Mouse (Mus musculus): ENCODE measurements around the gene Mxd3.

Mxd3 gene

GRCm38 (mm10) chr13:55330567-55331400, 1.2 kb upstream of the Mxd3 start:
- DNase-seq, result no peak

- DNase-seq, result peak; percentile 59
Observed at GRCm38 (mm10) chr13:55329109-55329682, 427 bp downstream of the Mxd3 start.

GRCm38 (mm10) chr13:55328641-55329040, 982 bp downstream of the Mxd3 start:
- DNase-seq, result no peak

- no peak for DNase-seq
Observed at GRCm38 (mm10) chr13:55328171-55328570, 1.5 kb downstream of the Mxd3 start.

GRCm38 (mm10) chr13:55327633-55328032, 2.0 kb downstream of the Mxd3 start:
- DNase-seq, result peak; percentile 84

- no peak for DNase-seq
Observed at GRCm38 (mm10) chr13:55327169-55327568, 2.5 kb downstream of the Mxd3 start.

GRCm38 (mm10) chr13:55325596-55325995, 4.0 kb downstream of the Mxd3 start:
- no peak for DNase-seq

GRCm38 (mm10) chr13:55322130-55322825, 7.3 kb downstream of the Mxd3 start:
- DNase-seq, result peak; percentile 58

GRCm38 (mm10) chr13:55321434-55322129, 8.0 kb downstream of the Mxd3 start, which contains the start of gene Rab24:
TSS of gene Rab24 (minus strand) at chr13:55321946.
- DNase-seq, result peak; percentile 88

- DNase-seq, result peak; percentile 60
Observed at GRCm38 (mm10) chr13:55319931-55320533, 9.6 kb downstream of the Mxd3 start, which contains the start of gene Prelid1. TSS of gene Prelid1 (plus strand) at chr13:55320500.

GRCm38 (mm10) chr13:55318351-55318750, 11.3 kb downstream of the Mxd3 start:
- DNase-seq, result no peak

GRCm38 (mm10) chr13:55314891-55315412, 14.7 kb downstream of the Mxd3 start:
- DNase-seq, result no peak

- DNase-seq, result no peak
Observed at GRCm38 (mm10) chr13:55313051-55313450, 16.6 kb downstream of the Mxd3 start.

- no peak for DNase-seq
Observed at GRCm38 (mm10) chr13:55312028-55312630, 17.5 kb downstream of the Mxd3 start.

GRCm38 (mm10) chr13:55300913-55301312, 28.7 kb downstream of the Mxd3 start:
- DNase-seq, result no peak

GRCm38 (mm10) chr13:55296760-55297159, 32.9 kb downstream of the Mxd3 start:
- DNase-seq, result no peak

- DNase-seq, result no peak
Observed at GRCm38 (mm10) chr13:55288854-55289253, 40.8 kb downstream of the Mxd3 start.

- no peak for DNase-seq
Observed at GRCm38 (mm10) chr13:55277646-55278045, 52.0 kb downstream of the Mxd3 start.

GRCm38 (mm10) chr13:55277203-55277602, 52.4 kb downstream of the Mxd3 start:
- no peak for DNase-seq
